In the genomic region with DNA sequence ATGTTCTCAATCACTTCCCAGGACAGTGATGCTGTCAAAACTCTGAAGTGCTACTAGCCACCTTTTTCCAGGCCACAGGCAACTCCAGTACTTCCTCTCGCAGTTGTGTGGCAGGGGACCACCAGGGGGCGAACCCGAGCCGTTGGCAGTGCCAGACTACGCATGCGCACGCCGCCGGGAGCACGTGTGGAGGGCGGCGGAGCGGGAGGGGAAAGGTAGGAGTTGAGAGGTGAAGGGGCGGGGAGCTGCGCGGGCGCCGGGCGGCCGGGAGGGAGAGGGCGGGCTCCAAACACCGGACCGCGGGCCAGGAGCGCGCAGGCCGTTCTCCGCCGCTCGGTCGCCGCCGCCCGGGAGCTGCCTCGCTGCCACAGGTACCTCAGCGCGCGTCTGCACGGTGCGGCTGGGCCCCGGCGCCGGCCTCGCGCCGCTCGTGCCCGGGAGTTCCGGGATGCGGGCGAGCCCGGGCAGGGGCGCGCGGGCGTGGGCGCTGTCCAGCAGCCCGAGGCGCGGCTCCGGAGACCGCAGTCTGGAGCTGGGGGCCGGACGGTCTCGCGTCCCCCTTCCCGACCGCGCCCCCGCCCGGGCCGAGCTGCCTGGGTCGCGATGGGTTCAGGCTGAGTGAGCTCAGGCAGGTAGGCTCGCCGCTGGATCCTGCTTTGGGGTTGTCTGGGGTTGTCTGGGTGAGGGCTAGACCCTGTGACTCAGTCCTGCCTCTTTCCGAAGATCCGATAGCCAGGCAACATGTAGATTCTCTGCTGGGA, we compare ENCODE assay signal across 8 mouse cellular contexts. TPM values are rescaled to one million over a fixed set of nuclear protein-coding genes. Genes with fewer than 3 reads are reported as not detected.
DNase-seq lines count a peak whose midpoint lies in the region; ATAC-seq and TF ChIP-seq lines count a peak whose summit lies in the region.

Gene Scap (plus strand): TSS at position 154 of the 761 bp plus-strand sequence.

- WGBS in forebrain, embryonic 15.5 days = 1% methylated on average over 57 of the region's 78 CpGs
- WGBS in lung, adult 2 months = under 1% methylated on average over 74 of the region's 78 CpGs

- TF ChIP-seq CTCF in lung, adult 2 months (IDR thresholded peaks at IDR 0.05; ENCODE audit: insufficient read depth, low read length) = peak; percentile 80

- no peak for TF ChIP-seq POLR2A in lung, adult 2 months (IDR thresholded peaks at IDR 0.05; ENCODE audit: borderline replicate concordance, extremely low read depth, low read depth, low read length)

- intact Hi-C loops in heart, postnatal 25 days (cut with DNase I) = loop anchor here (5.0 kb wide), 1 partner anchor 74 kb away; the partner anchor contains the start of gene Ptpn23

- no peaks in the 10 kb centered on the region for H3K27me3 ChIP-seq in forebrain, embryonic 15.5 days

- H3K4me2 ChIP-seq in forebrain, embryonic 15.5 days (replicated peaks) = peak within 1 kb of the TSS; percentile 77

- peak within 1 kb of the TSS; percentile 63 for H3K9ac ChIP-seq in forebrain, embryonic 15.5 days (replicated peaks)

- H3K9me3 ChIP-seq in forebrain, embryonic 15.5 days = no peaks in the 10 kb centered on the region

- H3K4me1 ChIP-seq in forebrain, embryonic 15.5 days = peaks cover 10% of the 10 kb centered on the region
- peaks cover 8% of the 10 kb centered on the region for H3K4me1 ChIP-seq in lung, adult 2 months (ENCODE audit: control insufficient read depth, insufficient read depth, low read length)

- peak; percentile 96 for DNase-seq in ES-CJ7 (ENCODE audit: low read depth, low spot score)
- peak; percentile 98 for DNase-seq in cerebellum, adult 11 months
- peak; percentile 88 for DNase-seq in heart, postnatal 25 days (ENCODE audit: low spot score)
- peak; percentile 95 to 98 for DNase-seq in layer of hippocampus, adult 18-20 months (ENCODE audit: low spot score in 2 of 2)
- peak; percentile 98 for DNase-seq in lung, adult 2 months
- peak; percentile 92 to 93 for DNase-seq in thymus, adult 18-20 months

- H3K4me3 ChIP-seq in forebrain, embryonic 15.5 days = peak within 1 kb of the TSS; percentile 75
- H3K4me3 ChIP-seq in lung, adult 2 months (replicated peaks; ENCODE audit: extremely low read depth, low read depth, low read length) = peak within 1 kb of the TSS; percentile 89

- no peaks in the 10 kb centered on the region for H3K36me3 ChIP-seq in forebrain, embryonic 15.5 days

- no peak within 1 kb of the TSS for H3K27ac ChIP-seq in forebrain, embryonic 15.5 days (replicated peaks)

- ATAC-seq in forebrain, embryonic 15.5 days (replicated peaks) = peak; percentile 89
- peak; percentile 93 for ATAC-seq in neutrophil, adult 5-6 weeks (ENCODE audit: extremely low read depth, insufficient number of reproducible peaks, low FRiP score, poor library complexity, severe bottlenecking)

RNA-seq across cellular contexts. Expression of gene Scap, which starts in this region (rescaled TPM):
- polyA plus RNA-seq in forebrain, embryonic 15.5 days (2015; fragmentation: Nextera tagmentation; extraction: Ambion mirVana) = 50.2 and 52.3 TPM in 2 replicates
- total RNA-seq in heart, postnatal 25 days (2021) = 10 to 100 TPM; 27.7 to 28.0 TPM
- total RNA-seq in layer of hippocampus, adult 18-20 months (2021) = 100 to 1,000 TPM; 104 to 107 TPM
- polyA plus RNA-seq in lung, adult 2 months (2012; rRNA removed) = 36.7 and 42.1 TPM in 2 replicates
- 18.2 and 20.4 TPM in 2 replicates for total RNA-seq in neutrophil, adult 5-6 weeks (2017)
